In genomic region chr16:57593422-57594157, GRCm38 (mm10) we compare ENCODE assay signal across 7 mouse cellular contexts. TPM values are rescaled to one million over a fixed set of nuclear protein-coding genes. Genes with fewer than 3 reads are reported as not detected.
DNase-seq lines count a peak whose midpoint lies in the region; ATAC-seq lines count a peak whose summit lies in the region.

No protein-coding gene starts in this region.

- peak; percentile 16 for DNase-seq in neural tube, embryonic 10.5 days (ENCODE audit: extremely low spot score, low spot score)
- peak; percentile 74 for DNase-seq in R1 (ENCODE audit: low read depth, low spot score)
- DNase-seq in embryo, embryonic 10 days (ENCODE audit: low spot score) = peak; percentile 73
- DNase-seq in lung, postnatal 14 days = peak; percentile 47

- H3K36me3 ChIP-seq in neural tube, embryonic 15.5 days = no peaks in the 10 kb centered on the region
- no peaks in the 10 kb centered on the region for H3K36me3 ChIP-seq in stomach, embryonic 16.5 days (ENCODE audit: control insufficient read depth, insufficient read depth, low read length)

- no peaks in the 10 kb centered on the region for H3K27me3 ChIP-seq in neural tube, embryonic 15.5 days (replicated peaks)
- no peaks in the 10 kb centered on the region for H3K27me3 ChIP-seq in stomach, embryonic 16.5 days (ENCODE audit: control insufficient read depth, insufficient read depth, low read length)

- no peaks in the 10 kb centered on the region for H3K4me1 ChIP-seq in neural tube, embryonic 15.5 days
- H3K4me1 ChIP-seq in stomach, embryonic 16.5 days (ENCODE audit: control insufficient read depth, insufficient read depth, low read length) = no peaks in the 10 kb centered on the region

- H3K4me2 ChIP-seq in neural tube, embryonic 15.5 days = no peak overlapping the region
- H3K4me2 ChIP-seq in stomach, embryonic 16.5 days (ENCODE audit: low read depth, low read length) = no peak overlapping the region

- WGBS in neural tube, embryonic 15.5 days = 41% methylated on average over 7 of the region's 7 CpGs
- 26% methylated on average over 7 of the region's 7 CpGs for WGBS in stomach, embryonic 16.5 days

- H3K4me3 ChIP-seq in neural tube, embryonic 15.5 days (replicated peaks) = no peak overlapping the region
- no peak overlapping the region for H3K4me3 ChIP-seq in stomach, embryonic 16.5 days (replicated peaks; ENCODE audit: low read length)

- no peak overlapping the region for H3K9ac ChIP-seq in neural tube, embryonic 15.5 days (replicated peaks)
- H3K9ac ChIP-seq in stomach, embryonic 16.5 days (ENCODE audit: low read length) = no peak overlapping the region

- no peak; the same call in 1 of the 2 replicates for ATAC-seq in neural tube, embryonic 15.5 days (ENCODE audit: low FRiP score)
- ATAC-seq in inflammation-experienced regulatory T-cells, adult 6 months = peak; percentile 92
- ATAC-seq in stomach, embryonic 16.5 days (ENCODE audit: insufficient read depth, low FRiP score) = peak; percentile 66

- no peaks in the 10 kb centered on the region for H3K9me3 ChIP-seq in neural tube, embryonic 15.5 days (replicated peaks)
- no peaks in the 10 kb centered on the region for H3K9me3 ChIP-seq in stomach, embryonic 16.5 days (replicated peaks; ENCODE audit: control insufficient read depth, low read length)

- no peak overlapping the region for H3K27ac ChIP-seq in neural tube, embryonic 15.5 days (replicated peaks)
- no peak overlapping the region for H3K27ac ChIP-seq in stomach, embryonic 16.5 days (ENCODE audit: low read length)

RNA-seq across cellular contexts. Expression of gene Cmss1, which starts 13.1 kb away (rescaled TPM):
- polyA plus RNA-seq in neural tube, embryonic 15.5 days (2015; fragmentation: Nextera tagmentation; extraction: Ambion mirVana) = 40.0 and 43.7 TPM in 2 replicates
- 10 to 100 TPM; 22.9 to 39.5 (median 34.8) TPM for polyA plus RNA-seq in inflammation-experienced regulatory T-cells, adult 6 months (2017; shearing (Covaris generic))
- polyA plus RNA-seq in stomach, embryonic 16.5 days (2015; fragmentation: Nextera tagmentation; extraction: Ambion mirVana) = 35.3 and 39.5 TPM in 2 replicates

Comparison
In these comparisons a context has a peak if more than half of its experiments do, and no peak if none do; other contexts are left out.
1. DNase-seq: peak in every context shown above with its lines; median percentile 74 in R1; 73 in embryo, embryonic 10 days; 47 in lung, postnatal 14 days; 16 in neural tube, embryonic 10.5 days.